Mouse (Mus musculus) myocyte (in vitro differentiated cells): Measurements from ENCODE around the gene Siglec1. TPM values are rescaled to one million over a fixed set of nuclear protein-coding genes. Genes with fewer than 3 reads are reported as not detected.

Source experiments
- H3K27me3 ChIP-seq: one replicate; pipeline ENCODE4 v1.6.1; 2011; ENCODE audit not compliant: control insufficient read depth, insufficient read depth, insufficient read length
- H3K36me3 ChIP-seq: one replicate; pipeline ENCODE4 v1.6.1; 2011; ENCODE audit not compliant: control insufficient read depth, insufficient read depth
- H3K4me2 ChIP-seq: one replicate; pipeline ENCODE4 v1.6.1; 2011; ENCODE audit warnings: low read depth, control low read depth
- H3K4me3 ChIP-seq: one replicate; pipeline ENCODE4 v1.5.1; 2011; ENCODE audit warnings: mild to moderate bottlenecking, control low read depth, moderate library complexity
- H3K79me2 ChIP-seq: one replicate; pipeline ENCODE4 v1.6.1; 2011; ENCODE audit not compliant: control insufficient read depth, insufficient read depth
- H3ac ChIP-seq: one replicate; pipeline ENCODE4 v1.6.1; 2011; ENCODE audit not compliant: control insufficient read depth, insufficient read length
- CEBPB ChIP-seq: IDR thresholded peaks from 2 replicates; pipeline ENCODE4 v1.6.1; 2011; ENCODE audit warnings: mild to moderate bottlenecking, moderate library complexity; ENCODE audit not compliant: poor library complexity, insufficient read depth, severe bottlenecking
- E2F4 ChIP-seq: IDR thresholded peaks from one replicate; pipeline ENCODE4 v1.6.1; 2011; ENCODE audit warnings: mild to moderate bottlenecking, control low read depth, moderate library complexity; ENCODE audit not compliant: insufficient read depth
- MAX ChIP-seq: IDR thresholded peaks from one replicate; pipeline ENCODE4 v1.6.1; 2011; ENCODE audit warnings: low read depth, mild to moderate bottlenecking, control low read depth
- MYOD1 ChIP-seq, 3 experiments: IDR thresholded peaks; one replicate each; pipeline ENCODE4 v1.6.1; 2011; ENCODE audit warnings: control low read depth in 2 of 3, low read depth in 2 of 3, mild to moderate bottlenecking in 2 of 3, moderate library complexity in 1 of 3; ENCODE audit not compliant: insufficient read length in 2 of 3, control insufficient read depth in 1 of 3
- MYOG ChIP-seq, 3 experiments: IDR thresholded peaks; one replicate each; pipeline ENCODE4 v1.6.1; 2011; ENCODE audit warnings: control low read depth in 2 of 3, low read depth in 2 of 3, mild to moderate bottlenecking in 2 of 3; ENCODE audit not compliant: insufficient read length in 2 of 3, control insufficient read depth in 1 of 3, insufficient read depth in 1 of 3
- POLR2A ChIP-seq: IDR thresholded peaks from one replicate; pipeline ENCODE4 v1.6.1; 2011; ENCODE audit warnings: low read depth, mild to moderate bottlenecking, control low read depth, moderate library complexity; ENCODE audit not compliant: insufficient read length
- POLR2AphosphoS2 ChIP-seq: IDR thresholded peaks from one replicate; pipeline ENCODE4 v1.6.1; 2011; ENCODE audit warnings: low read depth, control low read depth; ENCODE audit not compliant: insufficient read length
- REST ChIP-seq: IDR thresholded peaks from one replicate; pipeline ENCODE4 v1.6.1; 2011; ENCODE audit warnings: mild to moderate bottlenecking, control low read depth, moderate library complexity; ENCODE audit not compliant: insufficient read depth, insufficient read length
- SRF ChIP-seq: IDR thresholded peaks from one replicate; pipeline ENCODE4 v1.6.1; 2011; ENCODE audit warnings: low read depth; ENCODE audit not compliant: control insufficient read depth, insufficient read length
- TCF12 ChIP-seq: IDR thresholded peaks from one replicate; pipeline ENCODE4 v1.6.1; 2011; ENCODE audit warnings: mild to moderate bottlenecking, control low read depth; ENCODE audit not compliant: poor library complexity, insufficient read depth, severe bottlenecking
- TCF3 ChIP-seq: IDR thresholded peaks from one replicate; pipeline ENCODE4 v1.6.1; 2011; ENCODE audit warnings: low read depth, control low read depth; ENCODE audit not compliant: insufficient read length
- USF1 ChIP-seq: IDR thresholded peaks from one replicate; pipeline ENCODE4 v1.6.1; 2011; ENCODE audit warnings: low read depth, mild to moderate bottlenecking, control low read depth, moderate library complexity
- polyA plus RNA-seq: library from polyadenylated mRNA; unstranded; fragments of >200 nt; fragmentation: generic; extraction: Trizol; gene quantifications from one replicate; pipeline ENCODE4 v1.2.1, GENCODE M21; 2012; ENCODE audit warnings: missing spikeins

The Siglec1 gene
- polyA plus RNA-seq, 1 experiment = not detected

- no peak for TF ChIP-seq CEBPB
- TF ChIP-seq POLR2AphosphoS2 = no peak
- TF ChIP-seq E2F4 = no peak
- Histone ChIP-seq H3K4me3 (no peak overlapping the region), H3K36me3 (no peaks in the 10 kb centered on the region), H3K27me3 (no peaks in the 10 kb centered on the region), H3K79me2 (no peaks in the 10 kb centered on the region), H3ac (no peak overlapping the region), H3K4me2 (peak overlapping the region; percentile 71)
These were observed 57.3 kb downstream of the Siglec1 start for GRCm38 (mm10) chr2:131029065-131029935.

- Histone ChIP-seq H3ac (no peak overlapping the region), H3K36me3 (peaks cover 7% of the 10 kb centered on the region), H3K4me3 (no peak overlapping the region), H3K27me3 (no peaks in the 10 kb centered on the region), H3K4me2 (no peak overlapping the region), H3K79me2 (no peaks in the 10 kb centered on the region)
- no peak for TF ChIP-seq SRF
- no peak for TF ChIP-seq TCF3
- no peak for TF ChIP-seq TCF12
- TF ChIP-seq POLR2AphosphoS2 = no peak
- no peak for TF ChIP-seq USF1
- TF ChIP-seq E2F4 = no peak
- no peak for TF ChIP-seq CEBPB
- TF ChIP-seq POLR2A = no peak
- TF ChIP-seq MYOD1 (IDR thresholded peaks at IDR 0.05; ENCODE audit: control insufficient read depth in 1 of 3, insufficient read length in 2 of 3, low read depth in 2 of 3) = no peak
- no peak for TF ChIP-seq REST
- no peak for TF ChIP-seq MYOG (IDR thresholded peaks at IDR 0.05; ENCODE audit: control insufficient read depth in 1 of 3, insufficient read depth in 1 of 3, insufficient read length in 2 of 3, low read depth in 2 of 3)
- no peak for TF ChIP-seq MAX
These were observed 59.6 kb downstream of the Siglec1 start for GRCm38 (mm10) chr2:131026941-131027340.

GRCm38 (mm10) chr2:131025230-131025629, 61.3 kb downstream of the Siglec1 start:
- Histone ChIP-seq H3K36me3 (peaks cover 16% of the 10 kb centered on the region), H3K27me3 (no peaks in the 10 kb centered on the region), H3K79me2 (no peaks in the 10 kb centered on the region), H3ac (no peak overlapping the region), H3K4me3 (no peak overlapping the region), H3K4me2 (no peak overlapping the region)
- no peak for TF ChIP-seq MAX

Other genes with a start within 250 kb of the Siglec1 start
- 10.4 TPM for gene 4930402H24Rik, start 180.4 kb downstream of the Siglec1 start, polyA plus RNA-seq
- gene Atrn, start 180.3 kb downstream of the Siglec1 start, polyA plus RNA-seq = 6.8 TPM
- gene Gfra4, start 43.7 kb downstream of the Siglec1 start, polyA plus RNA-seq = 2.2 TPM
- gene Adam33, start 23.0 kb downstream of the Siglec1 start, polyA plus RNA-seq = 0.02 TPM
- 3.3 TPM for gene Hspa12b, start 40.5 kb upstream of the Siglec1 start, polyA plus RNA-seq
- gene Gm11037, start 46.7 kb upstream of the Siglec1 start, polyA plus RNA-seq = not detected
- 75.2 TPM for gene 1700037H04Rik, start 73.3 kb upstream of the Siglec1 start, polyA plus RNA-seq
- gene Cenpb, start 93.3 kb upstream of the Siglec1 start, polyA plus RNA-seq = 130 TPM
- 58.4 TPM for gene Cdc25b, start 100.2 kb upstream of the Siglec1 start, polyA plus RNA-seq
- 9.4 TPM for gene Spef1, start 100.5 kb upstream of the Siglec1 start, polyA plus RNA-seq
- gene Ap5s1, start 120.3 kb upstream of the Siglec1 start, polyA plus RNA-seq = 33.6 TPM
- gene Mavs, start 147.3 kb upstream of the Siglec1 start, polyA plus RNA-seq = 16.6 TPM
- 26.2 TPM for gene Pank2, start 175.7 kb upstream of the Siglec1 start, polyA plus RNA-seq